In genomic region chr12:85169877-85170276, GRCm38 (mm10) we compare ENCODE assay signal across 9 mouse cellular contexts. TPM values are rescaled to one million over a fixed set of nuclear protein-coding genes. Genes with fewer than 3 reads are reported as not detected.
DNase-seq lines count a peak whose midpoint lies in the region; ATAC-seq and TF ChIP-seq lines count a peak whose summit lies in the region.
"Had no signal": no experiment of that assay in that cellular context is flagged by ENCODE, and none has a peak within 500 bp of the region (broad histone marks: within the 10 kb centered on the region; RNA-seq: fewer than 3 reads in every experiment).

No protein-coding gene starts in this region.

- intact Hi-C loops in heart, postnatal 25 days (cut with DNase I), result loop anchor here (1.0 to 2.0 kb wide), 2 partner anchors 27 to 135 kb away; no protein-coding TSS in a partner anchor
- intact Hi-C loops in left cerebral cortex, postnatal 36 days (cut with DNase I), result loop anchor here (2.0 to 5.0 kb wide), 2 partner anchors 47 to 135 kb away; partner anchors contain the start of gene Eif2b2

- WGBS in heart, embryonic 15.5 days, result 57% methylated on average over 3 of the region's 3 CpGs
- 50% methylated on average over 3 of the region's 3 CpGs for WGBS in limb, embryonic 14.5 days

- peak overlapping the region; percentile 42; the same call in 1 of the 2 replicates for H3K4me2 ChIP-seq in heart, embryonic 15.5 days
- H3K4me2 ChIP-seq in limb, embryonic 14.5 days (replicated peaks; ENCODE audit: low read depth, low read length, severe bottlenecking), result no peak overlapping the region

- no peaks in the 10 kb centered on the region for H3K36me3 ChIP-seq in heart, embryonic 15.5 days
- H3K36me3 ChIP-seq in E14TG2a.4 (ENCODE audit: insufficient read depth, low read length), result no peaks in the 10 kb centered on the region
- peaks cover 37% of the 10 kb centered on the region for H3K36me3 ChIP-seq in limb, embryonic 14.5 days (ENCODE audit: control insufficient read depth, insufficient read depth, low read length)

- H3K9me3 ChIP-seq in heart, embryonic 15.5 days (replicated peaks), result no peaks in the 10 kb centered on the region
- 0 out of 2 replicates have a peak, but pooled peaks cover 4% of the 10 kb centered on the region for H3K9me3 ChIP-seq in E14TG2a.4 (ENCODE audit: low read length)
- H3K9me3 ChIP-seq in limb, embryonic 14.5 days (ENCODE audit: control insufficient read depth, low read length), result no peaks in the 10 kb centered on the region

- ATAC-seq in heart, embryonic 15.5 days (replicated peaks; ENCODE audit: insufficient number of reproducible peaks, insufficient read depth, low FRiP score, low read depth), result peak; percentile 24; the same call in 1 of the 2 replicates
- 0 out of 2 replicates have a peak, but pooled peaks have one; percentile 11 for ATAC-seq in limb, embryonic 14.5 days (ENCODE audit: low FRiP score, low read depth)
- ATAC-seq in erythroid progenitor cell, adult 5-6 weeks (replicated peaks; ENCODE audit: low FRiP score, poor library complexity, severe bottlenecking), result no peak

- H3K27me3 ChIP-seq in heart, embryonic 15.5 days, result no peaks in the 10 kb centered on the region
- H3K27me3 ChIP-seq in E14TG2a.4 (ENCODE audit: insufficient read depth, low read length), result peaks cover 59% of the 10 kb centered on the region
- H3K27me3 ChIP-seq in limb, embryonic 14.5 days (ENCODE audit: control insufficient read depth, insufficient read depth, low read length), result no peaks in the 10 kb centered on the region

- H3K4me1 ChIP-seq in heart, embryonic 15.5 days (replicated peaks), result peaks cover 38% of the 10 kb centered on the region
- H3K4me1 ChIP-seq in E14TG2a.4 (replicated peaks; ENCODE audit: low read depth, low read length), result peaks cover 25% of the 10 kb centered on the region
- peaks cover 8% of the 10 kb centered on the region; the same call in 1 of the 2 replicates for H3K4me1 ChIP-seq in limb, embryonic 14.5 days (ENCODE audit: control insufficient read depth, insufficient read depth, low read length)

- TF ChIP-seq POLR2A in limb, embryonic 14.5 days (IDR thresholded peaks at IDR 0.05; ENCODE audit: borderline replicate concordance, extremely low read depth, insufficient read depth, insufficient read length), result no peak

- DNase-seq in heart, postnatal 25 days (ENCODE audit: low spot score), result no peak
- peak; percentile 50 for DNase-seq in fat pad, adult 2 months (ENCODE audit: extremely low read depth, low read depth, low spot score)
- DNase-seq in limb, embryonic 14.5 days (ENCODE audit: low spot score), result no peak
- no peak for DNase-seq in left cerebral cortex, postnatal 36 days (ENCODE audit: low spot score in 2 of 2)
- DNase-seq in spleen, postnatal 36 days (ENCODE audit: low spot score in 2 of 2), result no peak

- no peak for TF ChIP-seq CTCF in E14TG2a.4 (conservative IDR thresholded peaks at IDR 0.05; ENCODE audit: low read length)

- no peak overlapping the region for H3K4me3 ChIP-seq in heart, embryonic 15.5 days
- H3K4me3 ChIP-seq in E14TG2a.4 (replicated peaks; ENCODE audit: low read length), result peak overlapping the region; percentile 71; the same call in 1 of the 2 replicates
- no peak overlapping the region for H3K4me3 ChIP-seq in limb, embryonic 14.5 days (replicated peaks; ENCODE audit: low read length)

- H3K27ac ChIP-seq in heart, embryonic 15.5 days, result no peak overlapping the region
- no peak overlapping the region for H3K27ac ChIP-seq in limb, embryonic 14.5 days (replicated peaks; ENCODE audit: low read depth, low read length)

- no peak overlapping the region; the same call in 1 of the 2 replicates for H3K9ac ChIP-seq in heart, embryonic 15.5 days
- 0 out of 2 replicates have a peak overlapping the region, but pooled peaks have one; percentile 17 for H3K9ac ChIP-seq in limb, embryonic 14.5 days (ENCODE audit: low read depth, low read length, severe bottlenecking)

RNA-seq across cellular contexts. Expression of gene Pgf, which starts 7.7 kb away (rescaled TPM):
- polyA plus RNA-seq in heart, embryonic 15.5 days (2015; fragmentation: Nextera tagmentation; extraction: Ambion mirVana), result 8.9 and 9.5 TPM in 2 replicates
- total RNA-seq in heart, postnatal 25 days (2021), result 1 to 10 TPM; 3.3 to 4.4 TPM
- 10.0 and 10.3 TPM in 2 replicates for polyA plus RNA-seq in limb, embryonic 14.5 days (2012; rRNA removed)
- polyA plus RNA-seq in limb, embryonic 14.5 days (2014; fragmentation: Nextera tagmentation; extraction: Ambion mirVana), result 14.6 and 16.1 TPM in 2 replicates
- 1 to 10 TPM; 2.7 to 2.8 TPM for total RNA-seq in left cerebral cortex, postnatal 36 days (2021)
- not detected in 2 replicates for total RNA-seq in erythroid progenitor cell, adult 5-6 weeks (2015; ENCODE audit: low replicate concordance)
- total RNA-seq in erythroid progenitor cell, adult 5-6 weeks (2017; ENCODE audit: low replicate concordance), result 0.39 TPM in 1 of 2 replicates, not detected in the other

RNA-seq across cellular contexts. Expression of gene Rps6kl1, which starts 18.8 kb away (rescaled TPM):
- 0.87 and 1.9 TPM in 2 replicates for polyA plus RNA-seq in heart, embryonic 15.5 days (2015; fragmentation: Nextera tagmentation; extraction: Ambion mirVana)
- total RNA-seq in heart, postnatal 25 days (2021), result 1 to 10 TPM; 2.6 to 4.3 TPM
- 0.37 and 0.43 TPM in 2 replicates for polyA plus RNA-seq in limb, embryonic 14.5 days (2012; rRNA removed)
- polyA plus RNA-seq in limb, embryonic 14.5 days (2014; fragmentation: Nextera tagmentation; extraction: Ambion mirVana), result 0.39 and 0.50 TPM in 2 replicates
- total RNA-seq in left cerebral cortex, postnatal 36 days (2021), result 10 to 100 TPM; 35.8 to 39.1 TPM
- not detected in 2 replicates for total RNA-seq in erythroid progenitor cell, adult 5-6 weeks (2015; ENCODE audit: low replicate concordance)
- not detected in 2 replicates for total RNA-seq in erythroid progenitor cell, adult 5-6 weeks (2017; ENCODE audit: low replicate concordance)
- total RNA-seq: hematopoietic stem cell, adult 5-6 weeks had no signal

RNA-seq across cellular contexts. Expression of gene Eif2b2, which starts 49.4 kb away (rescaled TPM):
- polyA plus RNA-seq in heart, embryonic 15.5 days (2015; fragmentation: Nextera tagmentation; extraction: Ambion mirVana), result 50.1 and 62.3 TPM in 2 replicates
- total RNA-seq in heart, postnatal 25 days (2021), result 10 to 100 TPM; 48.2 to 49.3 TPM
- 109 and 128 TPM in 2 replicates for polyA plus RNA-seq in limb, embryonic 14.5 days (2012; rRNA removed)
- polyA plus RNA-seq in limb, embryonic 14.5 days (2014; fragmentation: Nextera tagmentation; extraction: Ambion mirVana), result 78.2 and 79.6 TPM in 2 replicates
- total RNA-seq in left cerebral cortex, postnatal 36 days (2021), result 10 to 100 TPM; 63.0 to 76.6 TPM
- 10.9 and 12.3 TPM in 2 replicates for total RNA-seq in erythroid progenitor cell, adult 5-6 weeks (2015; ENCODE audit: low replicate concordance)
- 30.0 and 48.4 TPM in 2 replicates for total RNA-seq in erythroid progenitor cell, adult 5-6 weeks (2017; ENCODE audit: low replicate concordance)

RNA-seq across cellular contexts. Expression of gene Dlst, which starts 59.2 kb away (rescaled TPM):
- polyA plus RNA-seq in heart, embryonic 15.5 days (2015; fragmentation: Nextera tagmentation; extraction: Ambion mirVana), result 199 and 204 TPM in 2 replicates
- 100 to 1,000 TPM; 830 to 838 TPM for total RNA-seq in heart, postnatal 25 days (2021)
- polyA plus RNA-seq in limb, embryonic 14.5 days (2012; rRNA removed), result 155 and 168 TPM in 2 replicates
- 95.7 and 99.0 TPM in 2 replicates for polyA plus RNA-seq in limb, embryonic 14.5 days (2014; fragmentation: Nextera tagmentation; extraction: Ambion mirVana)
- 100 to 1,000 TPM; 144 to 163 TPM for total RNA-seq in left cerebral cortex, postnatal 36 days (2021)
- 106 and 118 TPM in 2 replicates for total RNA-seq in erythroid progenitor cell, adult 5-6 weeks (2015; ENCODE audit: low replicate concordance)
- 181 and 293 TPM in 2 replicates for total RNA-seq in erythroid progenitor cell, adult 5-6 weeks (2017; ENCODE audit: low replicate concordance)

RNA-seq across cellular contexts. Expression of gene Prox2, which starts 59.3 kb away (rescaled TPM):
- 2.5 TPM in 2 replicates for polyA plus RNA-seq in heart, embryonic 15.5 days (2015; fragmentation: Nextera tagmentation; extraction: Ambion mirVana)
- total RNA-seq in heart, postnatal 25 days (2021), result 1 to 10 TPM; 1.5 to 1.8 TPM
- polyA plus RNA-seq in limb, embryonic 14.5 days (2012; rRNA removed), result 2.4 and 2.5 TPM in 2 replicates
- 3.2 and 3.9 TPM in 2 replicates for polyA plus RNA-seq in limb, embryonic 14.5 days (2014; fragmentation: Nextera tagmentation; extraction: Ambion mirVana)
- total RNA-seq in left cerebral cortex, postnatal 36 days (2021), result 1 to 10 TPM; 1.8 to 2.8 TPM
- 7.5 and 14.1 TPM in 2 replicates for total RNA-seq in erythroid progenitor cell, adult 5-6 weeks (2015; ENCODE audit: low replicate concordance)
- 6.0 and 21.6 TPM in 2 replicates for total RNA-seq in erythroid progenitor cell, adult 5-6 weeks (2017; ENCODE audit: low replicate concordance)

Comparison
In these comparisons a context has a peak if more than half of its experiments do, and no peak if none do; other contexts are left out.
1. RNA of gene Rps6kl1, which starts 18.8 kb away (total RNA-seq): 35.8 to 39.1 TPM in left cerebral cortex, postnatal 36 days; 2.6 to 4.3 TPM in heart, postnatal 25 days and not detected in erythroid progenitor cell, adult 5-6 weeks; every median in the first group is over 4 times any median in the second.